Mouse (Mus musculus) B cell, adult (primary cell): Measurements from ENCODE around the gene Wdr92. TPM values are rescaled to one million over a fixed set of nuclear protein-coding genes. Genes with fewer than 3 reads are reported as not detected.

Experiments
- total RNA-seq: library from RNA; stranded (reverse); gene quantifications from 4 replicates; pipeline ENCODE4 v1.2.4, GENCODE M21; 2023; ENCODE audit not compliant: inconsistent age

Gene Wdr92
- 7.7 to 10.5 TPM (median 8.2 TPM) in 4 replicates for total RNA-seq

GRCm38 (mm10) chr11:17181807-17182206 is at the start of gene Wdr92:
Gene Wdr92 (plus strand): TSS chr11:17182107.

GRCm38 (mm10) chr11:17158858-17159737 is 22.8 kb upstream of the Wdr92 start, which contains the start of gene Ppp3r1:
Gene Ppp3r1 (plus strand): TSS chr11:17159263.

GRCm38 (mm10) chr11:17211258-17212140 is 29.6 kb downstream of the Wdr92 start, which contains the start of gene Pno1:
Gene Pno1 (minus strand): TSS chr11:17211568.

GRCm38 (mm10) chr11:17257443-17257842 is 75.5 kb downstream of the Wdr92 start, which contains the start of gene C1d:
Gene C1d (plus strand): TSS chr11:17257579.

Other genes starting within 250 kb of the Wdr92 start
- 1.8 to 3.5 TPM (median 2.4 TPM) in 4 replicates for gene Fbxo48, start 230.7 kb upstream of the Wdr92 start, total RNA-seq
- 13.6 to 21.0 TPM (median 17.5 TPM) in 4 replicates for gene Cnrip1, start 130.5 kb upstream of the Wdr92 start, total RNA-seq
- 165 to 193 TPM (median 180 TPM) in 4 replicates for gene Plek, start 129.7 kb upstream of the Wdr92 start, total RNA-seq
- gene Ppp3r1, start 22.8 kb upstream of the Wdr92 start, total RNA-seq = 98.2 to 102 TPM (median 98.6 TPM) in 4 replicates
- 17.4 to 27.3 TPM (median 21.3 TPM) in 4 replicates for gene Pno1, start 29.5 kb downstream of the Wdr92 start, total RNA-seq
- gene C1d, start 75.5 kb downstream of the Wdr92 start, total RNA-seq = 43.7 to 49.9 TPM (median 47.7 TPM) in 4 replicates